Mouse (Mus musculus): Measurements from ENCODE around the gene Trpc5os. TPM values are rescaled to one million over a fixed set of nuclear protein-coding genes. Genes with fewer than 3 reads are reported as not detected.

Trpc5os gene
- polyA plus RNA-seq, 1 experiment from 2014 or later = not detected

DNA sequence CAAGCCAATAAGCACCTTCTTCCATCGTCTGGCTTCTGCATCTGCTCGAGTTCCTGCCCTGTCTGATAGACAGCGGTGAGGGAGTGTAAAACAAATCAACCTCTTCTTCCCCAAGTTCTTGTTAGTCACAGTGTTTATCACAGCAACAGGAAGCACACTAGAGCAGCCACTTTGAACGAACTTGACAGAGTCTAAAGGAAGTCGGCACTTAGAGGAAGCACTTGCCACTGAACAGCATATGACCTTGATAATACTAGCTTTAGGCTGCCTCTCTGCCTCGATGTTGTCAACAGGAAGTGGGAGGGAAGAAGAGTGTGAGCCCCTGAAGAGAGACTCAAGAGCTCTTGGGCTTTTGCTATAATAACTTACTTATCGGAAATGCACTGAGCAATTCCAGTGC is 69.7 kb downstream of the Trpc5os start:
- no peak for DNase-seq (ENCODE audit: low spot score)
- no peaks in the 10 kb centered on the region for H3K9me3 ChIP-seq (replicated peaks; ENCODE audit: control insufficient read depth, low read length)
- no peak overlapping the region for H3K9ac ChIP-seq (replicated peaks; ENCODE audit: low read length)
- H3K4me3 ChIP-seq (ENCODE audit: low read depth, low read length) = no peak overlapping the region
- no peak overlapping the region for H3K4me2 ChIP-seq (ENCODE audit: low read depth, low read length)
- H3K27ac ChIP-seq (replicated peaks; ENCODE audit: low read depth, low read length) = no peak overlapping the region
- no peak for ATAC-seq (replicated peaks; ENCODE audit: insufficient number of reproducible peaks, low FRiP score, low TSS enrichment, low read depth)
- H3K36me3 ChIP-seq (replicated peaks; ENCODE audit: control insufficient read depth, insufficient read depth, low read depth, low read length) = no peaks in the 10 kb centered on the region
- H3K4me1 ChIP-seq (ENCODE audit: control insufficient read depth, insufficient read depth, low read length) = no peaks in the 10 kb centered on the region
- WGBS = 64% methylated on average over 7 of the region's 7 CpGs
- H3K27me3 ChIP-seq (ENCODE audit: control insufficient read depth, insufficient read depth, low read length) = no peaks in the 10 kb centered on the region

Other genes starting within 250 kb of the Trpc5os start
- 28.8 and 29.4 TPM in 2 replicates for gene Alg13, start 138.8 kb upstream of the Trpc5os start, polyA plus RNA-seq (2014; fragmentation: Nextera tagmentation; extraction: Ambion mirVana)
- 0.18 and 0.33 TPM in 2 replicates for gene Trpc5, start 231.6 kb downstream of the Trpc5os start, polyA plus RNA-seq (2014; fragmentation: Nextera tagmentation; extraction: Ambion mirVana)
- gene Rtl4, start 232.3 kb downstream of the Trpc5os start, polyA plus RNA-seq (2014; fragmentation: Nextera tagmentation; extraction: Ambion mirVana) = 0.39 and 0.54 TPM in 2 replicates